Mouse (Mus musculus) gastrocnemius, adult 8-10 months (tissue): ENCODE data around the gene Dbil5. TPM values are rescaled to one million over a fixed set of nuclear protein-coding genes. Genes with fewer than 3 reads are reported as not detected.
A peak's percentile ranks its signal among the peaks of the same experiment; 100 is the strongest.

ENCODE experiments used
- DNase-seq, 2 experiments: peaks; one replicate each; pipeline ENCODE4 v3.0.0; 2022; ENCODE audit warnings: low spot score in 2 of 2
- total RNA-seq, 4 experiments: library from RNA; stranded (reverse); gene quantifications; 2 replicates each; pipeline ENCODE4 v1.2.4; 2022

The Dbil5 gene
- total RNA-seq, 4 experiments from 2014 or later, result not detected

- DNase-seq, result no peak
These were observed 7.6 kb downstream of the Dbil5 start for GRCm38 (mm10) chr11:76225051-76225450.

- no peak for DNase-seq
These were observed 18.7 kb downstream of the Dbil5 start for GRCm38 (mm10) chr11:76236136-76236535.

DNA sequence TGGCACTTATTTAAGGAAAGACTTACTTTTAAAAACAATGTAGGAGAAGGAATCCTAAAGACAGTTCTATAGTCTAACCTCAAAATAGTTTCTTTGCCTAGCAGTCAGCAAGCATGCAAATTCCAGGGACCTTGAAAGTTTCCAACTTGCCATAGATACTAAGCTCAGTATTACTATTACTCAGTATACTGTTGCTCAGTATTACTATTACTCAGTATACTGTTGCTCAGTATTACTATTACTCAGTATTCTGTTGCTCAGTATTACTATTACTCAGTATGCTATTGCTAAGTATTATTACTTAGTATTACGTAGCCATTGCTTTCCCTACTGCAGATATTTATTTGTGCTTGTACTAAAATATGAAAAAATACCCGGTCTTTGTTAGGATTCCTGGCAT is 22.3 kb downstream of the Dbil5 start:
- no peak for DNase-seq

- DNase-seq, result peak; percentile 74 to 76
These were observed 25.7 kb downstream of the Dbil5 start, which contains the start of the genes Mrm3 and Glod4 for GRCm38 (mm10) chr11:76242901-76243810. TSS of gene Mrm3 (plus strand) at chr11:76243715. TSS of gene Glod4 (minus strand) at chr11:76243725.

- no peak for DNase-seq
These were observed 26.6 kb downstream of the Dbil5 start for GRCm38 (mm10) chr11:76243811-76244546.

DNA sequence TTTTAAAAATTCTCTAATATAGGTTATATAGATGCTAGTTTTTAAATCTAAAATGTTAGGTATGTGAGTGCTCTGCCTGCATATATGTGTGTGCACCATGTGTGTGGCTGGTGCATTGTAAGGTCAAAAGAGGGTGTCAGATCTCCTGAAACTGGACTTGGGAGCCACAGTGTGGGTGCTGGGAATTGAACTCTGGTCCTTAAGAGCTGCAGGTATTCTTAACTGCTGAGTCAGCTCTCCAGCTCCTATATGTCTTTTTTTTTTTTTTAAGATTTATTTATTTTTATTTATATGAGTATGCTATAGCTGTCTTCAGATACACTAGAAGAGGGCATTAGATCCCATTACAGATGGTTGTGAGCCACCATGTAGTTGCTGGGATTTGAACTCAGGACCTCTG is 29.0 kb downstream of the Dbil5 start:
- no peak for DNase-seq

DNA sequence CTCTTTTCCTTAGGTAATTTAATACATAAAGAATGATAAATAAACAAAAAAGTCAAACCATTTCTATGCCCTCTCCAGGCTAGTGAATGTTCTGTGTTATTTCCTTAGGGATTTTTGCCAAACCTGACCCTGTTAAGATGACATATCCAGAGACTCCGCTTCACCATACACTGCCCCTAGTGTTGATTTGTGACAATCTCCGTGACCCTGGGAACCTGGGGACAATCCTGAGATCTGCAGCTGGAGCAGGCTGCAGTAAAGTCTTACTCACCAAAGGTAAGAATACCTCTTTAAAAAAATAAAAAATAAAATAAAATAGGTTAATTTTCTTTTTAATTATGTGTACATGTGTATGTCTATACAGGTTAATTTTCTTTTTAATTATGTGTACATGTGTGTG is 29.8 kb downstream of the Dbil5 start:
- no peak for DNase-seq

- DNase-seq, result no peak
These were observed 34.6 kb downstream of the Dbil5 start for GRCm38 (mm10) chr11:76252036-76252435.

GRCm38 (mm10) chr11:76253145-76253917 is 35.9 kb downstream of the Dbil5 start:
- peak; percentile 73 to 78 for DNase-seq

GRCm38 (mm10) chr11:76253918-76254264 is 36.5 kb downstream of the Dbil5 start:
- no peak for DNase-seq

GRCm38 (mm10) chr11:76255431-76256001 is 38.1 kb downstream of the Dbil5 start:
- no peak for DNase-seq

DNA sequence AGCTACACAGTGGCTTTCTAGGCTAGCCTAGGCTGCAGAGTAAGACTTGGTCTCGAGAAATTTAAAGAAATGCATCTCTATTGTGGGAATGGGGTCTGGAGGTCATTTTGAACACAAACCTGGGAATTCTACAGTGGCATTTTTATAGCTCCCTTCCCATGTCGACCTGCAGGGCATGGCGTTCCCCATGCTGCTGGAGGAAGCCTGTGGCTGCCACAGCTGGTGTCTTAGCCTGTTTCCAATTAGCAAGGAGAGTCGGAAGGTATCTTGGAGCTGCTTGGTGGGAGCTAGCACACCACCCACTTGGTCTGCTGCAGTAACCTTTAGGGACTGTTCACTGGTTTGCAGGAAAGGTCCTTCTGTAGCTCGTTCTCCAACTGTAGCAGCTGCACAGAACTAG is 38.7 kb downstream of the Dbil5 start:
- no peak for DNase-seq

DNA sequence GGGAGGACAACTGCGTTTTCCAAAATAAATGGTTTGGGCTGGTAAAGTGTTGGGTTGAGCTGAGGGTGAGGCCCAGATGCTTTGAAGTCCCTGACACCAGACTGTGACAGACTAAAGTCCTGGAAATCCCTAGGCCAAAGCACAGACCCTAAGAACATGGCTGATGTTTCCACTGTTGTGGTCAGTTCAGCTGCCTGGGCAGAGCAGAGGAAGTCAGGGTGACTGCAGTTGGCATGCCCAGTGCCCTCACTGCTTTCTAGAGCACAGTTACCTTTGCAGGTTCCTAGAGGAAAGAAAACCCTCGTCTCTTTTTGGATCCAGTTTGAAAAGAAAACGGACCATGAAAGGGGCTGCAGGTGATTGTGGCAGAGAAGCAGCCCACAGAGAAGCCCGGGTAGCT is 40.0 kb downstream of the Dbil5 start:
- no peak for DNase-seq

GRCm38 (mm10) chr11:76258511-76258910 is 41.1 kb downstream of the Dbil5 start:
- DNase-seq, result no peak

DNA sequence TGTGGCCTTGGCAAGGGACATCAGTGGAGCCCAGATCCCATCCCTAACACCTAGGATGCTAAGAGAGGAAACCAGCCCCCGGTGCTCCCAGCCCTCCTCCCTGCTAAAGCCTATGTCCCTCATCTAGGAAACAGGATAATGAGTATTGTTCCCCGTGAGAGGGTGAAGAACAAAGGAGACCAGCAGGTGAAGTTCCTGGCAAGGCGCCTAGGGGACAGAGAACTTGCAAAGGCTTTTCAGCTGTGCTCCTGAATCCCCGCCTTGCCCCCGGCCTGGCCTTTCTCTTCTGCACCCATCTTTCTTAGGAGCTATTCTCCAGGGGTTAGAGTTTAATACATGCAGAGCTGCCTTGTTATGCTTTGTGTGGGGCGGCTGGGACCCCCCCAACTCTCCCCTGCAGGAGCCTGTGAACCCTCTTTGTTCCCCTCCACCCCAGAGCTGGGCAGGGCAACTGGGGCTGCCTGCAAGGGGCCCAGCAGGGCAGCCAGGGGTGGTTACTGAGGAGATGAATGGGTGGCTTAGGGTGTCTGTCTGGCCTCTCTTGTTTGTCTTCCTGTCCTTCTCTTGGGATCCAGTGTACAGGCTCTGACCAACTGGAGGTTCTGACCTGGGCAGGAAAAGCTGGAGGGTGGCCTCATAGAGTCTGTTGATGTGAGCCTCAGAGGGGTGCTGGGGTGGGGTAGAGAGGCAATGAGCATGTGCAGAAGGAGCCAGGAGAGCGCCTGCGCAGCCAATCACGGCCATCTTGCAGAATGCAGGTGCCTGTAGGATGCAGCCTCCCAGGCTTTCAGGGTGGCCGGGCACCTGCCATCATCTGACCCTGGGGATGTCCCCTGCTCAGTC is 43.0 kb downstream of the Dbil5 start:
- DNase-seq, result no peak

GRCm38 (mm10) chr11:76261224-76261623 is 43.8 kb downstream of the Dbil5 start:
- no peak for DNase-seq

- no peak for DNase-seq
These were observed 45.4 kb downstream of the Dbil5 start for GRCm38 (mm10) chr11:76262611-76263351.

DNA sequence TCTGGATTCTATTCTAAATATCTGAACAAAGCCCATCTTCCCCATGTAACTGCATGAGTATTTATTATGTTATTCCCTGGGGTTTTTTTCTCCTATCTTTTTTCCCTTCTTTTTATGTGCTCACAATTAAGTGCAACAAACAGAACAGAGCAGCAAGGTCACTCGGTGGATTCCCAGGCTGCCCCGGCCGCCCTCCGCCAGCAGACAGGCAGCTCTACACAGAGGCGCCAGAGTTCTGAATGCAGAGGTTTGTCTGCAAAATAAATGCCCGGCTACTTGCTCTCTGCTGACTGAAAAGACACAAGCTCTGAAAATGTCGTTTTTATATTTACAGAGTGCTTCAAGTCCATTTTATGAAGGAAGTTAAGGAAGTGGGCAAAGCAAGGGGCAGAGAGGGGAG is 50.1 kb downstream of the Dbil5 start:
- DNase-seq, result no peak

DNA sequence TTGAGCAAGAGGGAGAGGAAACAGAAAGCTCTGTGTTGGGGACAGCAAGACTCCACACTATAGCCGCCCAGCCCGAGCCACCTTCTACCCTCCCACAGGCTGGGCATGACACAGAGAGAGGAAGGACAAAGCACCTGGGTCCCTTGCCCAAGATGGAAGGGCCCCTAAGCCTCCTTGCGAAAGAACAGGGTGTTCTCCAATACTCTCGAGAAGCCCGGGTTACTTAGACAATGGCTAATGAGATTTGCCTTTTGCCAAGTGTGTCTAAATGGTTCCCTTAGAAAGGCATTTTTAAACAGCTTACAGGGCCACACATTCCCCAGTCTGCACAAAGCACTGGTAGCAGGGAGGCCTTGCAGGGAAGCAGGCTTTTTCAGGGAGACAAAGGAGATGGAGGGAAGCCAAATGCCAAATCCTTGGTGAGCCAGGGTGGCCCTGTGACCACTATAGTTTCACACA is 50.6 kb downstream of the Dbil5 start:
- no peak for DNase-seq
